Mouse (Mus musculus) bone marrow, adult 2 months (tissue): ENCODE data around the gene Cysltr2.

Source experiments
- CTCF ChIP-seq: fragments of 200-500 bp; IDR thresholded peaks from 2 replicates; pipeline ENCODE4 v1.5.1; 2011; ENCODE audit warnings: low read length, control low read depth; ENCODE audit not compliant: control insufficient read depth, insufficient read depth
- POLR2A ChIP-seq: fragments of 200-500 bp; IDR thresholded peaks from 2 replicates; pipeline ENCODE4 v1.6.1; 2011; ENCODE audit warnings: low read depth, mild to moderate bottlenecking, control low read depth, low read length, borderline replicate concordance; ENCODE audit not compliant: control insufficient read depth

GRCm38 (mm10) chr14:73001814-73002213, 47.1 kb downstream of the Cysltr2 start:
- TF ChIP-seq CTCF (no peak), POLR2A (no peak)
